Mouse (Mus musculus): ENCODE measurements around the gene Sgms1.

Gene Sgms1

DNA sequence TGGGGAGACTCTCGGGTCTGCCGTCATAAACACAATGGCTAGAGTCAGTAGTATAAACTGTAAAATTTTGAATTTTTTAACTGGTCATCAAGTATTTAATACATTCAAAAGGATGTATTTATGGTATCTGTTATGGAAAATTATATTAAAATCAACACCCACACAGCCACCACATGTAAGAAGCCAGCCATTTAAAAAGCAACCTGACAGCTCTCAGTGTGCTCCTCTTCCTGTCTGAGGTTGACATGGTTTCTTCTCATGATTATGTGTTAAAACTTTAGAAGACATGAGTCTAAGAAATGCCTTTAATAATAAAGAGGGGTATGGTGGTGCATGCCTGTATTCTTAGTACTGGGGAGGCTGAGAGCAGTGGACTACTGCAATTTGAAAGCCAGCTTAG, 172.8 kb downstream of the Sgms1 start:
- no peak for DNase-seq (ENCODE audit: low read depth, low spot score)

DNA sequence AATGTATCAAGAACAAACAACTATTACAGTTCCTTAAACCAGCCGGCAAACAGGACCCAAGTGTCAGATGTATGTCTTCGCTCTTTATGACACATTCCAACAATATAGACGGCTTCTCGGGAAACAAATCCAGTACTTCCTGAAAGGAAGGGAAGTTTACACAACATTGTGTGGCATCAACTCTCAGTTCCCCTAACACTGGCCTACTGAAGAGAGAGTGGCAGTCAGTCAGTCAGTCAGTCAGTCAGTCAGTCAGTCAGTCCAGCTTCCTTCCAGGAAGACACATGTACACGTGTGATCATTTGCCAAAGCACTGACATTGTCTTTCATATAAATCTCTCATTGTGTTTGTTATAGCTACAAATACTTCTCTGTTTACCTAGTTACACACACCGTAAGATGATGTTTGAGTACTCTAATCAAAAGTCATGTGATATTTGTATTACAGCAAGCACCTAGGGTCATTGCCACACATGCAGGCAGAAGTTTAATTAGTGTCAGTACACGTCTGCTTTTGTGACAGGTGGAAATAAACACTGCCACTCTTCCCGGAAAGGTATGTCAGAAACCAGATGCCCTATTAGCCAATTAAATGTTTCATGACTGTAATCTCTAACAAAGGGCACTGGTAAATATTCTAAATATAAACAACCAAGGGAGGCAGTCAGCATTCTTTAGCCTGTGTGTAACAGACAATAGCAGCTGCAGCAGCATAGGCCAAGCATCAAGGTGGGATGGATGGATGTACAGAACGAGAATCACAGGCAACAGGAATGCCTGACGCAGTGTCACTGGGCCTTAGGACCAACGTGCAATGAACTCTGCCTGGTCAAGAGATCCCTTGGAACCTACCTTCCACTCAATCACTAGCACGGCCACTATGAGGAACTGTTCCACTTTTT, 174.4 kb downstream of the Sgms1 start:
- DNase-seq (ENCODE audit: low read depth, low spot score), result no peak

GRCm38 (mm10) chr19:32213577-32213976, 175.9 kb downstream of the Sgms1 start:
- DNase-seq (ENCODE audit: low read depth, low spot score), result no peak

GRCm38 (mm10) chr19:32211293-32211585, 178.3 kb downstream of the Sgms1 start:
- no peak for DNase-seq (ENCODE audit: low read depth, low spot score)

DNA sequence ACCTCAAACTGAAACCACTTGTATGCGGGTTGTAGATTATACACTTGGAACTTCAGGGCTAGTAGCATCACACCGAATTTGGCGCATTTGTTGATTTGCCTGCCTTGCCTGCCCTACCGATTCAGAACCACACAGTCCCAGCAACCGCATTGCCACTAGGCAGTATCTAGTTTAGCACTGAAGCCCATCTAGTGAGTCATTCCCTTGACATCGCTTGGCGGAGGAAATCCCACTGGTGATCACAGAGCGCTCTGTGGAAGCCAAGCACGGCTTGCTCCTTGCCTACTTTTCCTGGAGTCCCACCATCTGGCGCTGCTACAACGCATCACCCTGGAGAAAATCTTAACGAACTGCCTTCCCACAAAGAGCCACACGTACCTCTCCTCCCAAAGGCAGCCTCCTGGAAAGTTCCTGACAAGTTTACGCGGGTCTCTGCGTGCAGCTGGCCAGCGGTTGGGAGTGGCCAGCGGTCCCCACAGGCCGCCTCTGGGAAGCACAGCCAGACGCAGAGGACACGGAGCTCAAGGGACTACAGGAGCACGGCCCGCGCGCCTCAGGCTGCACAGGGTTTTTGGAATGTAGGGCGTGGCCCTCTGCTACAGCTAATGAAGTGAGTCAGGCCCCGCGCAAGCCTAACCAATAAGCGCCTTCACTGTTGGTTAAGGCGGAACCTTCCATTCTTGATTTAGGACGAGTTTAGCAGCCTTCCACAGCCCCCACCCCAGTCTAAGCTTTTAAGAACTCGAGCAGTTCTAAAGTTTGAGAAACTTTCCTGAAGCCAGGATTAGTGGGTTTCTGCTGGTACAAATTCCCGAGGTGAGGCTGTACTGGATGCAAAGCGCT, 178.8 kb downstream of the Sgms1 start:
- peak; percentile 60 for DNase-seq (ENCODE audit: low read depth, low spot score)

DNA sequence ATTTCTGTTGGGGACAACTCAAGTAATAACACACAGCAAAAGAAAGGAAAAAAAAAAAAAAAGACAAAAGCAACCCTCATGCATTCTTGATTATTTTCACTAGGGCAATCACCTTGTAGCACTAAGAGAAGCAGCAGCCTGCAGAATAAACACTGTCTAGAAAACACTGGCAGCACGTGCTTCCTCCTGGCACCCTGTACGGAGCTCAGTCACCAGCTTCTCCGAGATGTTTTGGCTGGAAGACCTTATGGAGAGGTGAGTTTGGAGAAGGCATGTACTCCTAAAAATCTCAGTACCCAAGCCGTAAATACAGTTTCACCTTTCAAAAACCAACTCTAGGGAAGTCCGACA, 179.4 kb downstream of the Sgms1 start:
- no peak for DNase-seq (ENCODE audit: low read depth, low spot score)

- no peak for DNase-seq (ENCODE audit: low read depth, low spot score)
Measured at GRCm38 (mm10) chr19:32202131-32203114, 187.1 kb downstream of the Sgms1 start.

- DNase-seq (ENCODE audit: low read depth, low spot score), result no peak
Measured at GRCm38 (mm10) chr19:32199861-32200574, 189.5 kb downstream of the Sgms1 start.

GRCm38 (mm10) chr19:32199133-32199532, 190.4 kb downstream of the Sgms1 start:
- DNase-seq (ENCODE audit: low read depth, low spot score), result no peak

- DNase-seq (ENCODE audit: low read depth, low spot score), result no peak
Measured at GRCm38 (mm10) chr19:32198494-32199106, 190.9 kb downstream of the Sgms1 start.

GRCm38 (mm10) chr19:32196976-32197819, 192.3 kb downstream of the Sgms1 start:
- DNase-seq (ENCODE audit: low read depth, low spot score), result no peak

GRCm38 (mm10) chr19:32196222-32196621, 193.3 kb downstream of the Sgms1 start:
- no peak for DNase-seq (ENCODE audit: low read depth, low spot score)

DNA sequence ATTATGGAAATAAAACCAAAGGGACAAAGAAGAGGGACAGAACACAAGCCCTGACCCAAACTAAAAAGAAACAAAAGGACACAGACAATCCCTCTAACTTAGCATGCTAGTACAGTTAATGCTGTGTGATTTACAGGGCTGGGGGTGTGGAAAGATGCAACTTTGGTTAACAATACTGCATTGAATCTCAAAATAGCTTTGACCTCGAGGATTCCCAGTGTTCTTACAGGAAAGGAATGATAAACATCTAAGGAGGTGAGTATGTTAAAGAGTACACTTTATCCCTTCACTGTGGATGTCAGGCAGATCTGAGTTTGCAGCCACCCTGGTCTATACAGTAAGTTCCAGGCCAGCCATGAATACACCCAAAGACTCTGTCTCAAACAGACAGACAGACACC, 194.7 kb downstream of the Sgms1 start:
- no peak for DNase-seq (ENCODE audit: low read depth, low spot score)

DNA sequence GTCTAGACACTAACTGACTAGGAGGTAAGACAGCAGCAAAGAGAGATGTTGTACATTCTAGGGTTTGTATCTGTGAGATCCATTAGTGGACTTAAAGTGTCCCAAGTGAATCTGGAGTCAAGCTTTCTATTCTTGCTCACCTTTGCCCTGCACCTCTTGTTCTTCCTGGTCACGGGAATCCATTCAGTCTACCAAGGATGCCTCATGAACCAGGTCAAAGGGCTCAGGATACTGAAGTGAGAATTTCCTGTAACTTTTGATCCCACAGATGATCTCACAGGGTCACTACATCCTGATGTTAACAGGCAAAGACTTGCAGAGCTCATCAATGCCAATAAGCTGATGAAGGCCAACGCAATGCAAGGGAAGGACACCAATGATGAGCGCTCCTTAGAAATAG, 195.4 kb downstream of the Sgms1 start:
- no peak for DNase-seq (ENCODE audit: low read depth, low spot score)

- DNase-seq (ENCODE audit: low read depth, low spot score), result no peak
Measured at GRCm38 (mm10) chr19:32191596-32191995, 197.9 kb downstream of the Sgms1 start.

- no peak for DNase-seq (ENCODE audit: low read depth, low spot score)
Measured at GRCm38 (mm10) chr19:32189961-32190360, 199.6 kb downstream of the Sgms1 start.

- DNase-seq (ENCODE audit: low read depth, low spot score), result no peak
Measured at GRCm38 (mm10) chr19:32189036-32189436, 200.5 kb downstream of the Sgms1 start.

GRCm38 (mm10) chr19:32186594-32187092, 202.9 kb downstream of the Sgms1 start:
- DNase-seq (ENCODE audit: low read depth, low spot score), result no peak

- DNase-seq (ENCODE audit: low read depth, low spot score), result no peak
Measured at GRCm38 (mm10) chr19:32183005-32183404, 206.5 kb downstream of the Sgms1 start.

All from telencephalon, adult 2 months (tissue).